Mouse (Mus musculus) kidney, embryonic 14.5 days (tissue): Measurements from ENCODE around the gene Ccdc90b. TPM values are rescaled to one million over a fixed set of nuclear protein-coding genes. Genes with fewer than 3 reads are reported as not detected.

Source experiments
- ATAC-seq: fragments of 200-750 bp; cut with Nextera tagmentation; 2 replicates; pipeline ENCODE4 v1.8.0; 2017; ENCODE audit warnings: moderate number of reproducible peaks, mild to moderate bottlenecking, moderate TSS enrichment, moderate library complexity; ENCODE audit not compliant: low FRiP score, low TSS enrichment
- H3K27ac ChIP-seq: fragments of 300-500 bp; sonication (generic); 2 replicates; pipeline ENCODE4 v1.5.1; 2014; ENCODE audit warnings: low read depth, mild to moderate bottlenecking, low read length, moderate library complexity, mixed read lengths
- H3K27me3 ChIP-seq: fragments of 300-500 bp; sonication (generic); 2 replicates; pipeline ENCODE4 v1.6.1; 2014; ENCODE audit warnings: mild to moderate bottlenecking, low read length; ENCODE audit not compliant: control insufficient read depth, insufficient read depth
- H3K36me3 ChIP-seq: fragments of 300-500 bp; sonication (generic); 2 replicates; pipeline ENCODE4 v1.6.1; 2014; ENCODE audit warnings: low read length, mixed read lengths; ENCODE audit not compliant: control insufficient read depth, insufficient read depth
- H3K4me1 ChIP-seq: fragments of 300-500 bp; sonication (generic); 2 replicates; pipeline ENCODE4 v1.6.1; 2014; ENCODE audit warnings: low read length, mixed read lengths; ENCODE audit not compliant: control insufficient read depth, insufficient read depth
- H3K4me2 ChIP-seq: fragments of 300-500 bp; sonication (generic); replicated peaks from 2 replicates; pipeline ENCODE4 v1.6.1; 2014; ENCODE audit warnings: low read depth, mild to moderate bottlenecking, low read length
- H3K4me3 ChIP-seq: fragments of 300-500 bp; sonication (generic); 2 replicates; pipeline ENCODE4 v1.5.1; 2014; ENCODE audit warnings: mild to moderate bottlenecking, low read length
- H3K9ac ChIP-seq: fragments of 300-500 bp; sonication (generic); 2 replicates; pipeline ENCODE4 v1.6.1; 2014; ENCODE audit warnings: low read depth, mild to moderate bottlenecking, low read length, moderate library complexity
- H3K9me3 ChIP-seq: fragments of 300-500 bp; sonication (generic); 2 replicates; pipeline ENCODE4 v1.6.1; 2016; ENCODE audit warnings: low read length; ENCODE audit not compliant: control insufficient read depth
- WGBS: fragments of 180-500 bp; shearing (Covaris S2); extraction: QIAGEN DNeasy Blood & Tissue Kit; methylation state at CpG from one replicate; pipeline ENCODE4 v1.1.7; 2014; 5-methylcytosine and 5-hydroxymethylcytosine counted together
- polyA plus RNA-seq: library from polyadenylated mRNA; unstranded; fragments of >200 nt; fragmentation: Nextera tagmentation; extraction: Ambion mirVana; gene quantifications from 2 replicates; pipeline ENCODE4 v1.2.1, GENCODE M21; 2014

Ccdc90b gene
- polyA plus RNA-seq, 1 experiment from 2014 or later, result 55.2 TPM

DNA sequence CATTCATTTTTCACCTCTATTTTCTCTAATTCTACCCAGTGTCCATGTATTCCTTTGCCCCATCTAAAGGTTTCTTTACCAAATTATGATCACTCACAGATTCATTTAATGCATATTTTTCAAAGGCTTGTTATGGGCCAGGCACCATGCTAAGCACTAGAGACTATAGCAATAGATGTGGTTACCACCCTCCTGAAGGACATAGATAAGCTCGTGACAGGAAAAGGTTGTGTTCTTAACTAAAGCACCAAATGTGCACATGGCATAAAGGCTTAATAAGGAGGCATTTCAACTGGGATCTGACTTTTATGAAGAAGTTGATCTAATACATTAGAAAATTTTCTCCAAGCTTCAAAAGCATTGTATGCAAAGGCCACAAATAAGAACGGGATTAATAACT, 2.2 kb upstream of the Ccdc90b start:
- WGBS, result 89% methylated on average over 2 of the region's 2 CpGs
- H3K27me3 ChIP-seq, result no peaks in the 10 kb centered on the region
- H3K27ac ChIP-seq, result no peak overlapping the region
- H3K9me3 ChIP-seq, result no peaks in the 10 kb centered on the region
- no peaks in the 10 kb centered on the region for H3K36me3 ChIP-seq
- H3K4me1 ChIP-seq, result no peaks in the 10 kb centered on the region
- no peak for ATAC-seq
- no peak overlapping the region for H3K9ac ChIP-seq
- H3K4me2 ChIP-seq, result no peak overlapping the region
- no peak overlapping the region for H3K4me3 ChIP-seq

GRCm38 (mm10) chr7:92566775-92567174, 5.8 kb downstream of the Ccdc90b start:
- Histone ChIP-seq H3K27ac (no peak overlapping the region), H3K4me2 (no peak overlapping the region), H3K9me3 (no peaks in the 10 kb centered on the region), H3K27me3 (no peaks in the 10 kb centered on the region), H3K4me1 (no peaks in the 10 kb centered on the region), H3K9ac (no peak overlapping the region), H3K4me3 (no peak overlapping the region), H3K36me3 (peaks cover 11% of the 10 kb centered on the region; the same call in 1 of the 2 replicates)
- ATAC-seq, result no peak
- WGBS, result 87% methylated on average over 1 of the region's 1 CpGs

DNA sequence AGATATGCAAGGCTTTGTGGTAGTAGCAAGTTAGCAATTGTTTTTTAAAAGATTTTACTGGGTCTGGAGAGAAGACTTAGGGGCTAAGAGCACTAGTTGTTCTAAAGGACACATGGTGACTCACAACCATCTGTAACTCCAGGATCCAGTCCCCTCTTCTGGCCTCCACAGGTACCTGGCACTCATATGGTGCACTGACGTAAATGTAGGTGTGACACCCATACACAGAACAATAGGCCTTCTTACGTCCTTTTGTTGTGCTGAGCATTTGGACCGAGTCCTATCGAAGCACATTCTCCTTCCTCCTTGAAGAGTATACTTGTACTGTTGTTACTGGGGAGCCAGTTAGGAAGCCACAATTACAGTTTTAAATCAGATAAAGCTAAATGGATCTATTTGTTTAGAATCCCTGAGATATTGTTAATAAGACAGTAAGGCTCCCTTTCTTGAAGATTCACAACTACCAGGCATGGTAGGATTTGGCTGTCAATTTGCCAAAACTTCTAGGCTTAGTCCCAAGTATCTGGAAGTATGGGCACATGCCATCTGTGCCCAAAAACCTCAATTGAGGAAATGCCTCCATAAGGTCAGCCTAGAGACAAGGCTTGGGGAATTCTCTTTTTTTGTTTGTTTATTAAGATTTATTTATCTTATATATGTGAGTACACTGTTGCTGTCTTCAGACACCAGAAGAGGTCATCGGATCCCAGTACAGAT, 19.7 kb downstream of the Ccdc90b start:
- Histone ChIP-seq H3K9me3 (no peaks in the 10 kb centered on the region), H3K27me3 (no peaks in the 10 kb centered on the region), H3K27ac (no peak overlapping the region), H3K4me3 (no peak overlapping the region), H3K9ac (no peak overlapping the region), H3K4me2 (no peak overlapping the region), H3K4me1 (no peaks in the 10 kb centered on the region), H3K36me3 (peaks cover 17% of the 10 kb centered on the region)
- no peak for ATAC-seq
- WGBS, result 89% methylated on average over 5 of the region's 5 CpGs

GRCm38 (mm10) chr7:92583567-92583966, 22.6 kb downstream of the Ccdc90b start:
- no peak overlapping the region for H3K4me3 ChIP-seq
- no peaks in the 10 kb centered on the region for H3K27me3 ChIP-seq
- no peaks in the 10 kb centered on the region for H3K9me3 ChIP-seq
- ATAC-seq, result no peak
- no peak overlapping the region for H3K4me2 ChIP-seq
- H3K36me3 ChIP-seq, result peaks cover 10% of the 10 kb centered on the region
- H3K9ac ChIP-seq, result no peak overlapping the region
- no peaks in the 10 kb centered on the region for H3K4me1 ChIP-seq
- H3K27ac ChIP-seq, result no peak overlapping the region
- 92% methylated on average over 7 of the region's 7 CpGs for WGBS

- no peak for ATAC-seq
Measured at GRCm38 (mm10) chr7:92589986-92590385, 29.0 kb downstream of the Ccdc90b start.

GRCm38 (mm10) chr7:92590842-92591241, 29.9 kb downstream of the Ccdc90b start:
- no peaks in the 10 kb centered on the region for H3K9me3 ChIP-seq
- no peak overlapping the region for H3K27ac ChIP-seq
- H3K4me3 ChIP-seq, result no peak overlapping the region
- H3K27me3 ChIP-seq, result no peaks in the 10 kb centered on the region
- H3K4me1 ChIP-seq, result no peaks in the 10 kb centered on the region
- H3K9ac ChIP-seq, result no peak overlapping the region
- no peak for ATAC-seq
- no peaks in the 10 kb centered on the region for H3K36me3 ChIP-seq
- 80% methylated on average over 2 of the region's 2 CpGs for WGBS
- H3K4me2 ChIP-seq, result no peak overlapping the region

More at GRCm38 (mm10) chr7:92589986-92590385, 29.0 kb downstream of the Ccdc90b start:
- 85% methylated on average over 7 of the region's 7 CpGs for WGBS
- no peaks in the 10 kb centered on the region for H3K27me3 ChIP-seq
- no peak overlapping the region for H3K4me3 ChIP-seq
- no peaks in the 10 kb centered on the region for H3K4me1 ChIP-seq
- no peaks in the 10 kb centered on the region for H3K9me3 ChIP-seq
- no peaks in the 10 kb centered on the region for H3K36me3 ChIP-seq
- no peak overlapping the region for H3K9ac ChIP-seq
- no peak overlapping the region for H3K27ac ChIP-seq
- no peak overlapping the region for H3K4me2 ChIP-seq

DNA sequence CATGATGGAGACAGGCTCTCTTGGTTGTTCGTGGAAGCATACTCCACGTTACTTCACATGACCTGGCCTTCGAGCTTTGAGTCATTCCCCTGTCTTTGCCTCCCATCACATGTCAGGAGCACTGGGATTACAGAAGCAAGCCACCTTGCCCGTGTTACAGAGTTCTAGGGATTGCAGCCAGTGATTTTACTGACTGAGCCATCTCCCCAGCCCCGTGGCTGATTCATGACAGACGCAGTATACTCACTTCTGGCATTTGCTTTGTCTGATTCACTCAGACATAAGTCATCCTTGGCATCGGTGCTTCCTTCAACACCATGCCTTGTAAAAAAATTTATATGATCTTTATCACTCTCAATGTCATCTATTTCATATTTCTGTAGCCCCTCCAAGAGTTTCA, 44.0 kb downstream of the Ccdc90b start:
- Histone ChIP-seq H3K4me1 (no peaks in the 10 kb centered on the region), H3K9me3 (no peaks in the 10 kb centered on the region), H3K4me2 (no peak overlapping the region), H3K36me3 (no peaks in the 10 kb centered on the region), H3K4me3 (no peak overlapping the region), H3K27me3 (no peaks in the 10 kb centered on the region), H3K27ac (no peak overlapping the region), H3K9ac (no peak overlapping the region)
- 89% methylated on average over 7 of the region's 7 CpGs for WGBS
- ATAC-seq, result no peak

GRCm38 (mm10) chr7:92610830-92611229, 49.9 kb downstream of the Ccdc90b start:
- ATAC-seq, result no peak

GRCm38 (mm10) chr7:92624488-92624887, 63.5 kb downstream of the Ccdc90b start:
- WGBS, result 60% methylated on average over 2 of the region's 2 CpGs
- no peaks in the 10 kb centered on the region for H3K27me3 ChIP-seq
- H3K4me3 ChIP-seq, result no peak overlapping the region
- H3K27ac ChIP-seq, result no peak overlapping the region
- no peaks in the 10 kb centered on the region for H3K4me1 ChIP-seq
- H3K4me2 ChIP-seq, result no peak overlapping the region
- no peak overlapping the region for H3K9ac ChIP-seq
- no peaks in the 10 kb centered on the region for H3K9me3 ChIP-seq
- H3K36me3 ChIP-seq, result no peaks in the 10 kb centered on the region
- ATAC-seq, result no peak

More at GRCm38 (mm10) chr7:92610830-92611229, 49.9 kb downstream of the Ccdc90b start:
- no peaks in the 10 kb centered on the region for H3K36me3 ChIP-seq
- no peak overlapping the region for H3K27ac ChIP-seq
- H3K4me2 ChIP-seq, result no peak overlapping the region
- H3K9me3 ChIP-seq, result no peaks in the 10 kb centered on the region
- no peak overlapping the region for H3K4me3 ChIP-seq
- no peaks in the 10 kb centered on the region for H3K27me3 ChIP-seq
- WGBS, result 63% methylated on average over 7 of the region's 7 CpGs
- H3K9ac ChIP-seq, result no peak overlapping the region
- no peaks in the 10 kb centered on the region for H3K4me1 ChIP-seq
